Mouse (Mus musculus) C2C12 (cell line): ENCODE data around the gene Cebpz. TPM values are rescaled to one million over a fixed set of nuclear protein-coding genes. Genes with fewer than 3 reads are reported as not detected.

ENCODE experiments used
- H3K27me3 ChIP-seq: one replicate; pipeline ENCODE4 v1.6.1; 2011; ENCODE audit not compliant: control insufficient read depth, insufficient read depth, insufficient read length
- H3K36me3 ChIP-seq: one replicate; pipeline ENCODE4 v1.6.1; 2011; ENCODE audit not compliant: control insufficient read depth, insufficient read depth
- H3K4me3 ChIP-seq: one replicate; pipeline ENCODE4 v1.5.1; 2011; ENCODE audit warnings: mild to moderate bottlenecking, control low read depth; ENCODE audit not compliant: poor library complexity, insufficient read depth, severe bottlenecking
- H3K79me2 ChIP-seq: one replicate; pipeline ENCODE4 v1.6.1; 2011; ENCODE audit not compliant: control insufficient read depth, insufficient read depth
- H3K79me3 ChIP-seq: one replicate; pipeline ENCODE4 v1.6.1; 2011; ENCODE audit warnings: low read depth, control low read depth
- H3ac ChIP-seq: one replicate; pipeline ENCODE3; 2011; ENCODE audit warnings: low read depth; ENCODE audit not compliant: control insufficient read depth, insufficient read length
- CEBPB ChIP-seq: IDR thresholded peaks from one replicate; pipeline ENCODE4 v1.6.1; 2011; ENCODE audit warnings: low read depth, mild to moderate bottlenecking, control low read depth, moderate library complexity
- CTCF ChIP-seq: IDR thresholded peaks from one replicate; pipeline ENCODE4 v1.5.1; 2011; ENCODE audit not compliant: control insufficient read depth, insufficient read depth, insufficient read length
- FOSL1 ChIP-seq: IDR thresholded peaks from one replicate; pipeline ENCODE4 v1.8.0; 2011; ENCODE audit warnings: mild to moderate bottlenecking, low read length; ENCODE audit not compliant: poor library complexity, insufficient read depth, severe bottlenecking
- MAX ChIP-seq: IDR thresholded peaks from one replicate; pipeline ENCODE4 v1.6.1; 2011; ENCODE audit warnings: mild to moderate bottlenecking, control low read depth
- MYOD1 ChIP-seq: IDR thresholded peaks from one replicate; pipeline ENCODE4 v1.6.1; 2011; ENCODE audit warnings: low read depth; ENCODE audit not compliant: control insufficient read depth, insufficient read length
- MYOG ChIP-seq: IDR thresholded peaks from one replicate; pipeline ENCODE4 v1.6.1; 2011; ENCODE audit not compliant: control insufficient read depth, insufficient read length; ENCODE audit errors: extremely low read depth
- USF1 ChIP-seq: IDR thresholded peaks from one replicate; pipeline ENCODE4 v1.6.1; 2011; ENCODE audit warnings: low read depth, mild to moderate bottlenecking, control low read depth, moderate library complexity
- polyA plus RNA-seq: library from polyadenylated mRNA; unstranded; fragments of >200 nt; fragmentation: generic; extraction: Trizol; gene quantifications from one replicate; pipeline ENCODE4 v1.2.1, GENCODE M21; 2012; ENCODE audit warnings: missing spikeins

The Cebpz gene
- polyA plus RNA-seq, 1 experiment: 11.3 TPM

DNA sequence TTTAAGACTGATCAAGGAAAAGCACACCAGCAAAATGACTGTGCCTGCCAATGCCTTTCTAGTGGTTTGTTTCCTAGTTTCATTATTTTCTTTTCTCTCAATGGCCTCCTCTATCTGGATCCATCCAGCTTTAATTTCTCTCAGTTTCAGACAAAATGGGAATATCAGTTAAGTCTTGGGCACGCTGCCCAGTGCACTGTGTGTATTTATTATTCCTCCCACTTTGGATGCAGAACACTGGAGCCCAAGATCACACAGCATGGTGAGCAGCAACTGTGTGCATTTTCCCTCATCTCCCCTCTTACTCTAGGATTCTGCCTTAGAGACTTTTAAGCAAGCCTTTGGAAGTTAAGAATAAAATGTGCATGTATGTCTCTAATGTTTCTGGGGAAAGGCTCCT lies 27.5 kb upstream of the Cebpz start:
- H3K36me3 ChIP-seq: peaks cover 21% of the 10 kb centered on the region
- H3K27me3 ChIP-seq: no peaks in the 10 kb centered on the region
- no peaks in the 10 kb centered on the region for H3K79me3 ChIP-seq
- H3ac ChIP-seq: no peak overlapping the region
- H3K4me3 ChIP-seq: no peak overlapping the region
- TF ChIP-seq USF1 (no peak), MYOG (no peak), MYOD1 (no peak), FOSL1 (no peak), CTCF (no peak), CEBPB (no peak), MAX (no peak)
- no peaks in the 10 kb centered on the region for H3K79me2 ChIP-seq

DNA sequence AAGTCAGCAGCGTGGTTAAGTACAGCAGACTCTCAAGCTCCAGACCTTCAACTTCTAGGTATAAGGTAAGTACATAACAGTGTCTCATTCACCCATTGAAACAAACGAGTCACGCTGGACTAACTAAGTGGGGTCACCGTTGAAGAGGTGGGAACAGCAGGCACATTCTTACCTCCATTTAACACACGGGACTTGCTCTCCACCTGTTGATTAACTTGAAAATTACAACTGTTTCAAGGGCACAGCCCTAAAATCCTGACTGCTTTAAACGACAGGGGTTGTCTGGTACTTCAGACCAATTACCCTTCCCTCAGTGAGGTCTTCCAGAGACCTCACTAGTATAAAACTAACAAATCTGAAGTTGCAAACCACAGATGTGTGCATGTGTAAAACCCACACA lies 22.6 kb upstream of the Cebpz start:
- Histone ChIP-seq H3K4me3 (no peak overlapping the region), H3K79me3 (no peaks in the 10 kb centered on the region), H3K79me2 (no peaks in the 10 kb centered on the region), H3K27me3 (no peaks in the 10 kb centered on the region), H3ac (no peak overlapping the region), H3K36me3 (peaks cover 34% of the 10 kb centered on the region)
- no peak for TF ChIP-seq USF1
- TF ChIP-seq CTCF: no peak
- TF ChIP-seq MYOG: no peak
- TF ChIP-seq CEBPB: no peak
- no peak for TF ChIP-seq MAX
- no peak for TF ChIP-seq MYOD1
- no peak for TF ChIP-seq FOSL1

DNA sequence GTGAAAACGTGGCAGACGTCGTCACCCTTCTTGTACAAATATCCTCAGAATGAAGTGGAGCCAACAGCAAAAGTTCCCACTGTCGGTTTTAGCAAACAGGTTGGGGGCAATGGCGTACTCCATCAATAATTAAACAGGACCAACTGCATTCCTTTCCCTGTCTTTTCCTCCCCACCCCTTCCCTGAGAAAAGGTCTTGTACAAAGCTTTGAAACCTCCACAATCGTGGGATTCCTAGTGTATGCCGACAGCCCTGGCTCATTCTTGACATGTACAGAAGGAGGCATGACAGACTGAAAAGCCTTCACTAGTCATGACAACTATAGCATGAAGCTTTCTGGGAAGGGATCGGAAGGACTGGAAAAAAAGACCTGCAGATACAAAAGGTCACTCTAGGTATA lies 16.4 kb upstream of the Cebpz start:
- Histone ChIP-seq H3K36me3 (peaks cover 62% of the 10 kb centered on the region), H3K4me3 (no peak overlapping the region), H3K79me2 (no peaks in the 10 kb centered on the region), H3K79me3 (no peaks in the 10 kb centered on the region), H3K27me3 (no peaks in the 10 kb centered on the region), H3ac (no peak overlapping the region)
- TF ChIP-seq MAX: no peak
- no peak for TF ChIP-seq MYOG
- no peak for TF ChIP-seq FOSL1
- TF ChIP-seq CTCF: no peak
- TF ChIP-seq CEBPB: no peak
- TF ChIP-seq USF1: no peak
- TF ChIP-seq MYOD1: no peak

DNA sequence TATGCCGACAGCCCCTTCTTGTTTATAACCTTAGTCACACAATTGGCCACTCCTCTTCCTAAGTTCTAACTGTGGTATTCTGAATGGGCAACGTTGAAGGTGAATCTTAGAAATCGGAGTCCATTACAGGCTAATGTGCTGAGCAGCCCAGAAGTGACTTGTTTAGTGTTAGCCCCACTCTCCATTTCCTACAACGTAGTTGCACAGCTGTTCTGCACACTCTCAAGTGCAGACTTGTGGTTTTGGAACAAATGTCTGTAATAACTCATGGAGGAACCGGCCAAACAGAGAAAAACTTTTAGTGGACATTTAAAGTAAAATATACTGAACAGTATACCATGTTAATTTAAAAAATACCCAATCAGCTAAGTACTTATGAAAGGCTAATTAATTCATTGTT lies 15.2 kb upstream of the Cebpz start:
- Histone ChIP-seq H3ac (no peak overlapping the region), H3K4me3 (no peak overlapping the region), H3K79me3 (no peaks in the 10 kb centered on the region), H3K27me3 (no peaks in the 10 kb centered on the region), H3K36me3 (peaks cover 72% of the 10 kb centered on the region), H3K79me2 (no peaks in the 10 kb centered on the region)
- no peak for TF ChIP-seq FOSL1
- no peak for TF ChIP-seq CEBPB
- no peak for TF ChIP-seq MYOD1
- TF ChIP-seq MAX: no peak
- no peak for TF ChIP-seq MYOG
- TF ChIP-seq USF1: no peak
- TF ChIP-seq CTCF: no peak

DNA sequence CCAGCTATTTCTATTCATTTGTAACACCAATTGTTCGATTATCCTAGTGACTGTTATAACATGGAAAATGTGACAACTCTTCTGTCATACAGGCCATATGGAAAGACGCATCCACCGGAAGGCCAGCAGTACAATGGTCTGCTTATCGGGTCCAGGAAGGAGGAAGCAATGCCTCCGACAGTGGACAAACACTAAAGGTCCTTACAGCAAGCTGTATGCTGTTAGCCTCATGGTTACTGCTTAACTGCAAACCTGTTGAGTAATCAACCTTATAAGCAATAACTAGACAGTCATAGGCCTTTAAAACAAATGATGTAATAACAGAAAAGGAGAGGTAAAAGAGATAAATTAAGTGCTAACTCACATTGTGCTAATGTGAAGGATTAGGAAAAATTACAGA lies 14.4 kb upstream of the Cebpz start:
- Histone ChIP-seq H3K79me2 (no peaks in the 10 kb centered on the region), H3ac (no peak overlapping the region), H3K79me3 (no peaks in the 10 kb centered on the region), H3K4me3 (no peak overlapping the region), H3K27me3 (no peaks in the 10 kb centered on the region), H3K36me3 (peaks cover 74% of the 10 kb centered on the region)
- TF ChIP-seq MAX (no peak), CTCF (no peak), MYOG (no peak), FOSL1 (no peak), MYOD1 (no peak), USF1 (no peak), CEBPB (no peak)

DNA sequence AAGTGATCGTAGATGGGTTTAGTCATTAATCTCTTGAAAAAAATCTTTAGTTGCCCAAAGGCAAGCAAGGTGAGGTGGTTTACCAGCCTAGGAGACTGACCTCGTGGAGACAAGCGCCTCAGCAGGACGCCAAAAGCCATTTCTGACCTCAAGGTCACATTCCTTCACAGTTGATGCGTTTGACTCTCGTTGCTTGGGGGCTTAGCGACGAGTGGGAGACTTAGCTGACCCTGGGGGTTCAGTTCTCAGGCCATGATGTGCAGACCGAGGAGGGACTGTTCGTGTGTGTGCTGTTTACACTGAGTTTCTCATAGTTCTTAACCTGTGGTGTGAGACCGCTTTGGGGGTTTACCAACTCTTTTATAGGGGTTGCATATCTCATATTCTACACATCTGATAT lies 5.7 kb upstream of the Cebpz start:
- TF ChIP-seq MYOG (no peak), MYOD1 (no peak), CEBPB (no peak), CTCF (no peak), FOSL1 (no peak)
- Histone ChIP-seq H3K36me3 (peaks cover 7% of the 10 kb centered on the region), H3K4me3 (no peak overlapping the region), H3K79me2 (peaks cover 5% of the 10 kb centered on the region), H3K27me3 (no peaks in the 10 kb centered on the region), H3ac (no peak overlapping the region), H3K79me3 (no peaks in the 10 kb centered on the region)
